Mouse (Mus musculus): Measurements from ENCODE around the gene Zfhx3.

Zfhx3 gene

GRCm38 (mm10) chr8:108592028-108592724 is 649.7 kb downstream of the Zfhx3 start:
- DNase-seq (ENCODE audit: low spot score in 2 of 2): no peak

DNA sequence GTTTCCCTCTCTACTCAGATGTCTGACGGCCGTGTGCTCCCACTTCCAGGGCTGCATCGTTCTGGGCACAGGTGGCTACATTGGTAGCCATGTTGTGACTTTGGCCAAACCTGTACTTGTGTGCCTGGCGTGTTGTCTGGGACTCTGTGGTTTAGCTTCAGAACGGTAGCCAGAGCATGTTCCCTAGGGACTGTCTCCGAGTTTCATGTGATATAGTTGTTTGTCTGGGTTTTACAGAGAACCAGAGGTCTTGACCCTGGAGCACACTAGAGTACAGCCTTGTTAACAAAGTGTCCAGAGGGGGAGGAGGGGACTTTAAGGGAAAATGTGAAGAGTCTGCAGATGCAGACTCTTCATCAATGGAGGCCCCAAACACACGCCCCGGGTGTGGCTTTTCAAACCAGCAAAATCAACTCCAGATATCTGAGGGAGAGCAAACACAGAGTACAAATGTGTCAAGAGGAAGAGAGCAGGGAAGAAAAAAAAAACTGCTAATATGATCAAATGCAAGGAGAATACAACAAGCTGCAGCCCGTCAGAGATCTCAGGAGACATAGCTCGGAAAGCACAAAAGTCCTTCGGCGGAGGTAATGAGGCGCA is 650.6 kb downstream of the Zfhx3 start:
- DNase-seq (ENCODE audit: low spot score in 2 of 2): no peak

- no peak for DNase-seq (ENCODE audit: low spot score in 2 of 2)
Observed at GRCm38 (mm10) chr8:108593891-108594290, 651.4 kb downstream of the Zfhx3 start.

GRCm38 (mm10) chr8:108594361-108595060 is 652.1 kb downstream of the Zfhx3 start:
- DNase-seq (ENCODE audit: low spot score in 2 of 2): no peak

DNA sequence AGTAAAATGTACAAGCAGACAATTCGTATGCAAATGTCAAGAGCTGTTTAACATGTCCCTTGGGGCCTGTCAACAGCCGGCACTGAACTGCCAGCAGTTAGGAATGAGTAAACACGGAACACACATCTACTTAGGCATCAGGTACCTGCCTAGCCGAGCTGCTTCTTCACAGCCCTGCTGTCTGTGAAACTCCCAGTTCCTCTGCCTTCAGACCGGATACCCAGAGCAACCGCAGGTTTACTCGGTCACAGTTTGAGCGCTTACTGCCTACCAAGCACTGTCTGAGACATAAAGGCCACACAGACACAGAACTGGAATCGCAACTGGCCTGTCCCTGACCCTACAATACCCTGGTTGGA is 652.6 kb downstream of the Zfhx3 start:
- no peak for DNase-seq (ENCODE audit: low spot score in 2 of 2)

GRCm38 (mm10) chr8:108595721-108596495 is 653.5 kb downstream of the Zfhx3 start:
- no peak for DNase-seq (ENCODE audit: low spot score in 2 of 2)

DNA sequence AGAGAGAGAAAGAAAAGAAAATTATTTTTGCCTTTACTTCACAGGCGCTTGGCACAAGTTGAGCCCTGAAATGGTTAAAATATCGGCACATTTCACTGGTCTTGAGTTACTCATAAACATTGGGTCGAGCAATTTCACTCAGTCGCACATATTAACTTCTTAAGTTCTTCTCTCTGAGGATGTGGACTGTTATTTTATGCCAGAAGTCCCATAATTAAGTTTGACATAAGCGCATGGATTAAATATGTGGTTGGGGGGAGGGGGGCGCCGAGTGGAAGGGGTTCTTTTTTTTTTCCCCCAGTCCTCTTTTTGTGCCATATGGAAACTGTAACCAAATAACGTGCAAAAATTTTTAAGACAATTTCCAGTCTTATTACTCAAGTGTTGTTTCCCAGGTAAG is 656.6 kb downstream of the Zfhx3 start:
- DNase-seq (ENCODE audit: low spot score in 2 of 2): no peak

DNA sequence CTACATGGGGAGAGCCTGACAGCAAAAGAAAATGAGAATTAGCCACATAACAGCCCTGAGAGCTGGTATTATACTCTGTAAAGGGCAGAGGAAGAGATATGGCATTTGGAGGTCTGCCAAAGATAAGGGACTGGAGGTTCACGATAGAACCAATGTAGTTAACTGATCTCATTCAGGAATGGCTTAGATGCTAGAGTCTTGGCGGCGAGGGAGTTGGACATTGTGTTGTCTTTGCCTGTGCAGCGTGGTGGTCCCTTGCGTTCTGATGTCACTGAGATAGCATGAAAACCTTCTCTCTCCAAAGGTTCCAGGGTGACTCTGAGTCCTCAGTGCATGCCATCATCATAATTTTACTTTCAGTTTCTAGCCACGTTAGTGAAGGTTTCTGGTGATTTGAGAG is 657.1 kb downstream of the Zfhx3 start:
- DNase-seq (ENCODE audit: low spot score in 2 of 2): no peak

DNA sequence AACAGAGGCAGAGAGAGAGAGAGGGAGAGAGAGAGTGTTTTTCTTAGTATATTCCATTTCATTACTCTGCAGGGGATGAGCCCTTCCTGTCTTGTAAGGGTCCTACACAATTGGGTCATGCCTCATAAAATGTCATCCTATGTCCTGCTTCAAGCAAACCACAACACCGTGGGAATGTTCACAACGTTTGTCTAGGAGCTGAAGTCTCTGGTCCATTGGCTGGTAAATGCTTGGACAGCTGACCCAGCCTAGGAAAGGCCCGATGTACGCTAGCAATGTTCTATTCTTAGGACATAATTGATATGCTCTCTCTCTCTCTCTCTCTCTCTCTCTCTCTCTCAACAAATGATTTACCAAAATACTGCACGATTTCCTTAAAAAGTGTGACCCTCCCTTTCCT is 666.2 kb downstream of the Zfhx3 start:
- DNase-seq (ENCODE audit: low spot score in 2 of 2): no peak

- DNase-seq (ENCODE audit: low spot score in 2 of 2): no peak
Observed at GRCm38 (mm10) chr8:108609114-108609513, 666.7 kb downstream of the Zfhx3 start.

DNA sequence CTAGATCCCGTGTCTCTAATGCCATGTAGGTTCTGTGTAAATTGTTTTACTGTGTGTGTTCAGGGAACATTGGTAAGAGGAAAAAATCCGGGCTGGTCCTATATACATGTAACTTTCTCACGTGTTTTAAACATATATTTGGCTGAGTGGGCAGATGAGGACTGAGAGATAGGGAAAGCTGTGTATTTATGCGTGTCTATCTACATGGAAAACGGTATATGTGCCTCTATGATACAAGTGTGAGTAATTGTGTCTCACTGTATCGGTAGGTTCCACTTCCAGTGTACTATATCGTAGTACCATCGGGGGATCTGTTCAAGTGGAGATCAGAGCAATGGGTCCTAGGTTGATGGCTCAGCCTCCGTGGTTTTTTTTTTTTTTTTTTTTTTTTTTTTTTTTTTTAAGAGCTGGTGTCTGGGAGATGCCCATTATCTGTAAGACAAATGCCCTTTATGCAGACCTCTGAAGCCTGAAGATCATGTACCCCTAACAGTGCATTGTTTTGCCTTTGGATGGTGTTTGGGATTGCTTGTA is 668.8 kb downstream of the Zfhx3 start:
- DNase-seq (ENCODE audit: low spot score in 2 of 2): no peak

DNA sequence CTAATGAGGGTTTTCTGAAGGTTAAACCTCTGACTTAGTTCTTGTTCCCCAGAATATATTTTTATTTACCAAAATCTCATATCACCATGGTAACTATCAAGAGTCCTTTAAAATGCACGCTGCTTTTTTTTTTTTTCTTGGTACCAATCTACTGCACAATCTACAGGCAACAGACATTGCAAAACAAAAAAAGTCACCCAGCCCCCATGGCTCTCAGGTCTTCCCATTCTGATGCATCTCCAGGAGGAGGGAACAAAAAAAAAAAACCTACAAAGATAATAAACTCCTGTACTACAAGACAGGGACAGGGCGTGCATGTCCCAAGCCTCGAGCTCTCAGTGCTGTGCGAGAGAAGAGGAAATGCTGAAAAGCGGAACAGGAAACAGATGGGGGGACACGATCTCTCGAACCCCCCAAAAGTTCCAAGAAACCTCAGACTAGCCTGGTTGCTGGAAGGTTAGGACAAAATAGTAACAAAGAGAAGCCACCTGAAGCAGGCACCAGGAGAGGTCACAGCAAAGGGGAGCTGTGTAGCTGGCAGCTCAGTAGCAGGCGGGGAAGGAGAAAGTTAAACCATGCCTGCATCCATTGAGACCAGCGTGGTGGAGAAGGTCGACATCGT is 669.5 kb downstream of the Zfhx3 start:
- peak in 1 of 2 experiments; percentile 2 for DNase-seq (ENCODE audit: low spot score in 2 of 2)

- no peak for DNase-seq (ENCODE audit: low spot score in 2 of 2)
Observed at GRCm38 (mm10) chr8:108612815-108613214, 670.4 kb downstream of the Zfhx3 start.

DNA sequence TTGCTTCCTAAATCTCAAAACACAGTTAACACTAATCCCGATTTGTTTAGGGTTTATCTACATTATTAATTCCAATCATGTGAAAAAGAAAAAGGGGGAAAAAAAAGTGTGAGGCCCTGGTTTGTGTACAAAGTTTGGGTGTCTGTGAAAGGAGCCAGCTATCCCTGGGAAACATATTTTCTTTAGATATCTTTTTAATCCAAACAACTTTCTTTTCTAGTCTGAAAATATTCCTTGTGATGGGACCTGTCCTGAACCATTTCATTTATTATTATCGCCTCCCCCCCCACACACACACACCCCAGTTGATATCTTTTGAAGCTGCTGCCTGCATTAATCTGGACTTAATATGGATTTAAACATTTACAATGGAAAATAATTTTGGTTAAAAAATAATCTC is 670.8 kb downstream of the Zfhx3 start:
- DNase-seq (ENCODE audit: low spot score in 2 of 2): no peak

DNA sequence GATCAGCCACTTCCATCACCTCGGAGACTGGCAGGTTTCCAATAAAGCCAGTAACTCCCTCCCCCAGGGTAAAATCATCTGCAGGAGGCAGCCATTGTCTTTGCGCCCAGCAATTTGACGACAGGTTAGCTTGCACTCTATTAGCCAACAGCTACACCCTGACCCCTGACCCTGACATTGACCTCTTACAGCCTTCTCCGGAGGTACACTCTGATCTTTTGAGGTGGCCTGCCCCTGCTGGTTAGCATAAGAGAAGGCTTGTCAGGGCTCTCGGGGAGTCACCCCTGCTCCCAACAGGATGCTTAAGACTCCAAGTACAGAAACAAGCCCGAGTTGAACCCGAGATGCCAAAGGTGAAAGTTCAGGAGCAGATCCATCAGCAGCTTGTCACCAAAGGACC is 678.9 kb downstream of the Zfhx3 start:
- DNase-seq (ENCODE audit: low spot score in 2 of 2): no peak

GRCm38 (mm10) chr8:108623660-108624059 is 681.2 kb downstream of the Zfhx3 start:
- DNase-seq (ENCODE audit: low spot score in 2 of 2): no peak

GRCm38 (mm10) chr8:108625571-108626120 is 683.2 kb downstream of the Zfhx3 start:
- no peak for DNase-seq (ENCODE audit: low spot score in 2 of 2)

DNA sequence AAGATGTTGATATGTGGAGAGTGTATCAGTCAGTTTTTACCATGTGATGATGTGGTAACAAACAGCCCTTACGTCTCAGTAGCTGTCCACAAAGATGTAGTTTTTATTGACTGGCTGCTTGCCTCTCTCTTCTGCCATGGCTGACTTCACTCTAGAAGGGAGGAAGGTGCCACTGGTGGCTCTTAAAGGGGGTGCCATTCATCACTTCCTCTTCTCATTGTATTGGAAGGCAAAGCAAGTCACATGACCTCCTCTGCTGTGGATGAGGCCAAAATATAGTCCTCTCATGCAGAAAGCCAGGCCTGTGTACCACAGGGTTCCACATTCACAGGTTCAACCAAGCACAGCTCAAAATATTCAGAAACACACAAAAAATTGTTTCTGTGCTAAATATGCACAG is 688.6 kb downstream of the Zfhx3 start:
- DNase-seq (ENCODE audit: low spot score in 2 of 2): no peak

GRCm38 (mm10) chr8:108634282-108634681 is 691.8 kb downstream of the Zfhx3 start:
- DNase-seq (ENCODE audit: low spot score in 2 of 2): no peak

DNA sequence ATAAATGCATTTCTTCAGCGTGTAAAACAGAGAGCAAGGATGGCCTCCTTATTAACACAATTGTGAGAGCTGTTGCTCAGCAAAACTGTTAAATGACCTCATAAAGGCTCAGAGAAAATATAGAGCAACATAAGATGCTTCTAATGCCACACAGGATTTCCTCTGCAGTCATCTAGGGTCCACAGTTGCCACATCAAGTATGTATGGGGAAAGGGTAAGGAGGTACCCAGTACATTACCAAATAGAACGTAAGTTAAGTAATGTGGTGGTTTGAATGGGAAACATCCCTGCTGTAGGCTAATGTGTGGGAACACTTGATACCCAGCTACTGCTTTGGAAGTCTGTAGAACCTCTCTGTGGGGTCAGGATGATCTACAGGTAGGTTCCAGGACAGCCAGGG is 695.4 kb downstream of the Zfhx3 start:
- no peak for DNase-seq (ENCODE audit: low spot score in 2 of 2)

DNA sequence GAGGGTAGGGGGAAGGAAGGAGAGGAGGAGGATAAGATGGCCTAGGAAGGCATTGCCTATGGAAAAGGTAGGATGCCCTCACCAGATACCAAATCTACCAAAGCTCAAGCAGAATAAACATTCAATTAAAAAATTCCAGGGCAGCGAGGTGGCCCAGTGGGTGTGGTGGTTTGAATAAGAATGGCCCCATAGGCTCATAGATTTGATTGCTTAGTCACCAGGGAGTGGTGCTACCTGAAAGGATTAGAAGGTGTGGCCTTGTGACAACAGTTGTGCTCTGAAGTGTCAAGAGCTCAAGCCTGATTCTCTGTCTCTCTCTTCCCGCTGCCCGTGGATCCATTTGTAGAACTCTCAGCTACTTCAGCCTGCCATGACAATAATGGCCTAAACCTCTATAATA is 703.2 kb downstream of the Zfhx3 start:
- no peak for DNase-seq (ENCODE audit: low spot score in 2 of 2)

Measured in frontal cortex, postnatal 36 days (tissue).